Mouse (Mus musculus) urinary bladder, postnatal 25 days (tissue): ENCODE data around the gene Wapl.

Source experiments
- DNase-seq: peaks from one replicate; pipeline ENCODE4 v3.0.0; 2022; ENCODE audit warnings: low spot score

Wapl gene

GRCm38 (mm10) chr14:34773681-34774080 is 100.0 kb downstream of the Wapl start:
- DNase-seq = no peak

GRCm38 (mm10) chr14:34774231-34774630 is 100.5 kb downstream of the Wapl start:
- DNase-seq = no peak

- DNase-seq = no peak
These were observed 103.1 kb downstream of the Wapl start for GRCm38 (mm10) chr14:34776719-34777385.

GRCm38 (mm10) chr14:34777810-34778209 is 104.1 kb downstream of the Wapl start:
- peak; percentile 41 for DNase-seq

DNA sequence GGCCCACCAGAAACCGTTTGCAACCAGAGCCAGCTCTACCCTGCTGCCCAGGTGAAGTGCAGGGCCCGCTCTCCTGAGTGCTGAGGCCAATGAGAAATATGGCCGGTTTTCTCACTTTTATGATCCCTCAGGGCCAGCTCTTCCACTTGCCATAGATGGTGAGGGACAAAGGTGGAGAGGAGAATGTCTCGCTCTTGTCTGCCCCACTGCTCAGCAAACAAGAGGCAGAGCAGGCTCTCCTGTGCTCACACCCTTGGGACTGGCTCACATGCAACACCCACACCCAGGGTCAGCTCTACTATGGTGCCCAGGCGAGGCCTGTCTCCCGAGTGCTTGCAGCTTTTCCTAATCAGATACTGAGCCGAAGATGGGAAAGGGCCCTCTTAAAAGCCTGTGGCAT is 105.0 kb downstream of the Wapl start:
- DNase-seq = no peak

- DNase-seq = no peak
These were observed 119.8 kb downstream of the Wapl start for GRCm38 (mm10) chr14:34793406-34794037.
